ENCODE assay signal across 8 mouse cellular contexts in genomic region chr5:15935831-15936710, GRCm38 (mm10). TPM values are rescaled to one million over a fixed set of nuclear protein-coding genes. Genes with fewer than 3 reads are reported as not detected.
DNase-seq lines count a peak whose midpoint lies in the region; ATAC-seq lines count a peak whose summit lies in the region.

No protein-coding gene starts in this region.

- H3K27me3 ChIP-seq in forebrain, embryonic 15.5 days, result 0 out of 2 replicates have a peak, but pooled peaks cover 6% of the 10 kb centered on the region
- peaks cover 53% of the 10 kb centered on the region for H3K27me3 ChIP-seq in midbrain, embryonic 11.5 days (ENCODE audit: control insufficient read depth, insufficient read depth, low read length)

- no peaks in the 10 kb centered on the region for H3K36me3 ChIP-seq in forebrain, embryonic 15.5 days
- no peaks in the 10 kb centered on the region for H3K36me3 ChIP-seq in midbrain, embryonic 11.5 days (ENCODE audit: control insufficient read depth, insufficient read depth, low read length)

- no peak for ATAC-seq in forebrain, embryonic 15.5 days (replicated peaks)
- ATAC-seq in midbrain, embryonic 11.5 days (ENCODE audit: low FRiP score), result no peak
- no peak for ATAC-seq in megakaryocyte progenitor cell, adult 5-6 weeks (replicated peaks; ENCODE audit: poor library complexity)

- H3K4me2 ChIP-seq in forebrain, embryonic 15.5 days (replicated peaks), result peak overlapping the region; percentile 80
- peak overlapping the region; percentile 59 for H3K4me2 ChIP-seq in midbrain, embryonic 11.5 days

- H3K4me3 ChIP-seq in forebrain, embryonic 15.5 days, result peak overlapping the region; percentile 66
- H3K4me3 ChIP-seq in midbrain, embryonic 11.5 days (ENCODE audit: low read depth, low read length), result peak overlapping the region; percentile 50

- H3K27ac ChIP-seq in forebrain, embryonic 15.5 days (replicated peaks), result peak overlapping the region; percentile 92
- H3K27ac ChIP-seq in midbrain, embryonic 11.5 days (ENCODE audit: low read depth, low read length), result no peak overlapping the region

- WGBS in forebrain, embryonic 15.5 days, result 21% methylated on average over 14 of the region's 14 CpGs
- 20% methylated on average over 14 of the region's 14 CpGs for WGBS in midbrain, embryonic 11.5 days

- peak; percentile 24 for DNase-seq in layer of hippocampus, adult 9-11 months
- DNase-seq in layer of hippocampus, postnatal 10 days (ENCODE audit: low spot score in 2 of 2), result no peak
- peak; percentile 48 for DNase-seq in cerebellum, adult 9-11 months
- peak; percentile 93 for DNase-seq in midbrain, embryonic 11.5 days (ENCODE audit: low spot score, missing footprints)
- DNase-seq in urinary bladder, adult 18-20 months (ENCODE audit: low spot score in 2 of 2), result no peak
- DNase-seq in c-Kit-positive CD71-positive TER-119-positive erythroid progenitor cells, embryonic 14.5 days (ENCODE audit: low spot score), result no peak

- peaks cover 14% of the 10 kb centered on the region for H3K4me1 ChIP-seq in forebrain, embryonic 15.5 days
- H3K4me1 ChIP-seq in midbrain, embryonic 11.5 days (ENCODE audit: control insufficient read depth, insufficient read depth, low read length), result 0 out of 2 replicates have a peak, but pooled peaks cover 5% of the 10 kb centered on the region

- H3K9ac ChIP-seq in forebrain, embryonic 15.5 days (replicated peaks), result peak overlapping the region; percentile 87
- peak overlapping the region; percentile 70; the same call in 1 of the 2 replicates for H3K9ac ChIP-seq in midbrain, embryonic 11.5 days (ENCODE audit: low read length)

- H3K9me3 ChIP-seq in forebrain, embryonic 15.5 days, result no peaks in the 10 kb centered on the region
- H3K9me3 ChIP-seq in midbrain, embryonic 11.5 days (ENCODE audit: control insufficient read depth, low read length), result no peaks in the 10 kb centered on the region

RNA-seq across cellular contexts. Expression of gene Cacna2d1, which starts 1.6 kb away (rescaled TPM):
- total RNA-seq in layer of hippocampus, postnatal 10 days (2021), result 100 to 1,000 TPM; 123 to 131 TPM
- polyA plus RNA-seq in forebrain, embryonic 15.5 days (2015; fragmentation: Nextera tagmentation; extraction: Ambion mirVana), result 33.1 and 41.1 TPM in 2 replicates
- polyA plus RNA-seq in midbrain, embryonic 11.5 days (2014; fragmentation: Nextera tagmentation; extraction: Ambion mirVana), result 20.8 TPM in 2 replicates
- total RNA-seq in megakaryocyte progenitor cell, adult 5-6 weeks (2015), result not detected in 2 replicates
- total RNA-seq in megakaryocyte progenitor cell, adult 5-6 weeks (2017), result not detected in 2 replicates

Comparison
In these comparisons a context has a peak if more than half of its experiments do, and no peak if none do; other contexts are left out.
1. DNase-seq: peak in layer of hippocampus, adult 9-11 months (single experiment), cerebellum, adult 9-11 months (single experiment) and midbrain, embryonic 11.5 days (single experiment); none in layer of hippocampus, postnatal 10 days (0 of 2), urinary bladder, adult 18-20 months (0 of 2) and c-Kit-positive CD71-positive TER-119-positive erythroid progenitor cells, embryonic 14.5 days (single experiment).
2. RNA of gene Cacna2d1, which starts 1.6 kb away (total RNA-seq): 123 to 131 TPM in layer of hippocampus, postnatal 10 days; not detected in megakaryocyte progenitor cell, adult 5-6 weeks; every median in the first group is over 100 times any median in the second.